Mouse (Mus musculus): ENCODE measurements around the gene Fh1. TPM values are rescaled to one million over a fixed set of nuclear protein-coding genes. Genes with fewer than 3 reads are reported as not detected.

Fh1 gene
- polyA plus RNA-seq, 1 experiment from 2014 or later = 122 TPM

DNA sequence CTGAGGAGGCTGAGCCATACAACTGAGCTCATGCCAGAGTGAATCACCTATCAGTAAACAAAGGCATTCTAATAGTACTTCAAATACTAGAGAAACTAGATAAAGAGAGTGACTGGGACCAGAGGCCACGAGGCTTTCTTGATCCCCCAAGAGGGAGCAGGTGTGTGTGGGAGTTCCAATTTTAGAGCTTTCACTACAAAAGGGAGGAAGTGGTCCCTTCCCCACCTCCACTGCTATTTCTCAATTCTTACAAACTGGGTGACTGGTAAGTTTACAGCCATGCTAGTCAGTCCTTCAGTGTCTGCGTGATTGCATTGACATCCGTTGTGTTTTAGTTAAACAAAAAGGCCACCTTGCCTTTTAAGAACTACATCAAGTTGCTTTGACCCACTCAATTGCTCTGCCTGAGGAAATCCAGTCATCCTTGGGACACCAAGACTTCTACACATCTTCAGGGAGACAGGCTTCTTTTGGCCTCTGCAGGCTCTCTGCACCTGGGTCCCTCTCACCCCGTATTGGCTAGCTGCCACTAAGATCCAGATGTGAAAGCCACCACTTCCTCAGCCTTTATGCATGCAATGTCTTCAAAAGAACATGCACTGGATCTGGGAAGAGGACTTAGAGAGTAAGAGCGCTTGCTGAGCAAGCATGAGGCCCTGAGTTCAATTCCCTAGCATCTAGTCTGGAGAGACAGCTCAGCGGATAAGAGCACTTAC is 15.2 kb upstream of the Fh1 start:
- Histone ChIP-seq H3K27ac (replicated peaks) (no peak overlapping the region), H3K4me1 (no peaks in the 10 kb centered on the region), H3K9me3 (no peaks in the 10 kb centered on the region), H3K4me3 (no peak overlapping the region), H3K27me3 (replicated peaks; ENCODE audit: low read depth, poor library complexity, severe bottlenecking) (no peaks in the 10 kb centered on the region), H3K36me3 (replicated peaks) (no peaks in the 10 kb centered on the region)
- 86% methylated on average over 6 of the region's 6 CpGs for WGBS
- no peak for DNase-seq (ENCODE audit: low spot score)

DNA sequence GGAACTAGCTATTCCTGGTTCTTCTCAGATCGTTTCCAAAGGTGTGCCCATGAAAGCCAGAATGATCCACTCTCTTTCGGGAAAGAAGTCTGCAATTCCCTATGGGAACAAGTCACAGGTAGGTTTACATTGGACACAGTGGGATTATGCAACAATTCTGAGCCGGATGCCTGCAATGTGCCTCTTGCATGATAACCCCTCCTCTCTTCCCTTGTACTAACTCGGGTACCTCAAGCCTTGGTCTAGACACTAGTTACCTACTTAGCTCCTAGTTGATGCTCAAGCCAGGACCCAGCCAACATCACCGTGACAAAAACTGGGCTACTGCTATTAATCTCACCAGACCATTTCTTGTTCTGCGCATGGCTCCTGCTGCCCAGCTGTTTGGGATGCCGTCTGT is 13.6 kb upstream of the Fh1 start:
- H3K4me1 ChIP-seq = no peaks in the 10 kb centered on the region
- WGBS = 83% methylated on average over 7 of the region's 7 CpGs
- no peak overlapping the region for H3K4me3 ChIP-seq
- no peaks in the 10 kb centered on the region for H3K9me3 ChIP-seq
- no peaks in the 10 kb centered on the region for H3K27me3 ChIP-seq (replicated peaks; ENCODE audit: low read depth, poor library complexity, severe bottlenecking)
- no peaks in the 10 kb centered on the region for H3K36me3 ChIP-seq (replicated peaks)
- DNase-seq (ENCODE audit: low spot score) = no peak
- no peak overlapping the region for H3K27ac ChIP-seq (replicated peaks)

- no peak overlapping the region for H3K27ac ChIP-seq (replicated peaks)
- WGBS = 87% methylated on average over 7 of the region's 7 CpGs
- no peak for DNase-seq (ENCODE audit: low spot score)
These were observed 12.2 kb upstream of the Fh1 start for GRCm38 (mm10) chr1:175637677-175638076.

GRCm38 (mm10) chr1:175632470-175632869 is 7.0 kb upstream of the Fh1 start:
- no peaks in the 10 kb centered on the region for H3K36me3 ChIP-seq (replicated peaks)
- H3K27me3 ChIP-seq (replicated peaks; ENCODE audit: low read depth, poor library complexity, severe bottlenecking) = no peaks in the 10 kb centered on the region
- 97% methylated on average over 14 of the region's 14 CpGs for WGBS
- no peak for DNase-seq (ENCODE audit: low spot score)
- no peak overlapping the region for H3K4me3 ChIP-seq
- no peaks in the 10 kb centered on the region for H3K9me3 ChIP-seq
- H3K27ac ChIP-seq (replicated peaks) = no peak overlapping the region
- H3K4me1 ChIP-seq = no peaks in the 10 kb centered on the region

More at GRCm38 (mm10) chr1:175637677-175638076, 12.2 kb upstream of the Fh1 start:
- Histone ChIP-seq H3K4me1 (no peaks in the 10 kb centered on the region), H3K4me3 (no peak overlapping the region), H3K27me3 (replicated peaks; ENCODE audit: low read depth, poor library complexity, severe bottlenecking) (no peaks in the 10 kb centered on the region), H3K9me3 (no peaks in the 10 kb centered on the region), H3K36me3 (replicated peaks) (no peaks in the 10 kb centered on the region)

GRCm38 (mm10) chr1:175631721-175632221 is 6.3 kb upstream of the Fh1 start:
- Histone ChIP-seq H3K36me3 (replicated peaks) (no peaks in the 10 kb centered on the region), H3K4me1 (no peaks in the 10 kb centered on the region), H3K27ac (replicated peaks) (no peak overlapping the region), H3K9me3 (no peaks in the 10 kb centered on the region), H3K27me3 (replicated peaks; ENCODE audit: low read depth, poor library complexity, severe bottlenecking) (no peaks in the 10 kb centered on the region), H3K4me3 (no peak overlapping the region)
- WGBS = 86% methylated on average over 10 of the region's 10 CpGs
- no peak for DNase-seq (ENCODE audit: low spot score)

DNA sequence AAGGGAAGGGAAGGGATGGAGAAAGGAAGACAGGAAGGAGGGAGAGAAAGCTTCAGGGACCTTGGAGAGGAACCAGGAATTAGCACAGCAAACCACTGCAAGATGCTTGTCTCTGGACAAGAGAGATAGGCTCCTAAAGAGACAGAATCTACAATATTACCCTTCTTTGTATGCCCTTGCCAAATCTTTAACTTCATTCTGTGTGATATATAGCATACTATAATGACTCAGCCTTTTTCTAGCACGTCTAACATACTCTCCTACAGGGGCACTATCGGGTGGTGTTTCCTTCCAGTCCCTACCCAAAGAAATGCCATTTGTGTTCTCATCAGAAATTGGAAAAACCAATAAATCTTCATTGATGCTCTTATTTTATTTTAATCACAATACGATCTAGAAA is 5.6 kb upstream of the Fh1 start:
- Histone ChIP-seq H3K27ac (replicated peaks) (no peak overlapping the region), H3K36me3 (replicated peaks) (no peaks in the 10 kb centered on the region), H3K27me3 (replicated peaks; ENCODE audit: low read depth, poor library complexity, severe bottlenecking) (no peaks in the 10 kb centered on the region), H3K4me1 (no peaks in the 10 kb centered on the region), H3K4me3 (no peak overlapping the region), H3K9me3 (no peaks in the 10 kb centered on the region)
- WGBS = 93% methylated on average over 3 of the region's 3 CpGs
- DNase-seq (ENCODE audit: low spot score) = no peak

GRCm38 (mm10) chr1:175630345-175630744 is 4.9 kb upstream of the Fh1 start:
- H3K9me3 ChIP-seq = no peaks in the 10 kb centered on the region
- H3K36me3 ChIP-seq (replicated peaks) = no peaks in the 10 kb centered on the region
- no peak for DNase-seq (ENCODE audit: low spot score)
- no peaks in the 10 kb centered on the region for H3K4me1 ChIP-seq
- no peaks in the 10 kb centered on the region for H3K27me3 ChIP-seq (replicated peaks; ENCODE audit: low read depth, poor library complexity, severe bottlenecking)
- no peak overlapping the region for H3K27ac ChIP-seq (replicated peaks)
- 86% methylated on average over 5 of the region's 5 CpGs for WGBS
- H3K4me3 ChIP-seq = no peak overlapping the region

GRCm38 (mm10) chr1:175629248-175629647 is 3.8 kb upstream of the Fh1 start:
- Histone ChIP-seq H3K9me3 (no peaks in the 10 kb centered on the region), H3K36me3 (replicated peaks) (no peaks in the 10 kb centered on the region), H3K4me1 (peaks cover 7% of the 10 kb centered on the region), H3K27me3 (replicated peaks; ENCODE audit: low read depth, poor library complexity, severe bottlenecking) (no peaks in the 10 kb centered on the region), H3K4me3 (no peak overlapping the region), H3K27ac (replicated peaks) (no peak overlapping the region)
- WGBS = 88% methylated on average over 6 of the region's 6 CpGs
- no peak for DNase-seq (ENCODE audit: low spot score)

DNA sequence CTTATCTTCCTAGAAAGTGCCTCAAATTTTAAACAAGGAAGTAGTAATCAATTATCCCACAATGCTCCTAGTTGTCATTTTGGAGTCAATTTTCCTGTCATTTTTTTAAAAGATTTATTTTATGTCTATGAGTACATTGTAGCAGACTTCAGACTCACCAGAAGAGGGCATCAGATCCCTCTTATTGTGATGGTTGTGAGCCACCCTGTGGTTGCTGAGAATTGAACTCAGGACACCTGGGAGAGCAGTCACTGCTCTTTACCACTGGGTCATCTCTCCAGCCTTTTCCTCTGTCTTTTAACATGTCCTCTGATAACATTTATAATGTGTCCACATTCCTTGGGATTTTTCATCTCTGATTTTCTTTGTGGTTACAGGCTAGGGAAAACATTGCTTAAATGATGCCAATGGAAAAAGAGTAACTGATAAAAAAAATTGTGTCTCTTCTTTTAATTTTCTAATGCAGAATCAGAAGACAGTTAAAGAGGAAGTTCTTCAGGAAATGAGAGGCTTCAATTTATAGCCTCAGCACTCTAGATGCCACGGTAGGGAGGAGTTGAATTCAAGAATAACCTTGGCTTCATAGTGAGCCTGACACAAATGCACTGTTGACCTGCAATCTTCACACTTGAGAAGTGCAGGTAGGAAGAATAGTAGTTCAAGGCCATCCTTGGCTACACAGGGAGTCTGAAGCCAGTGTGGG is 706 bp upstream of the Fh1 start:
- peaks cover 15% of the 10 kb centered on the region for H3K4me1 ChIP-seq
- H3K36me3 ChIP-seq (replicated peaks) = no peaks in the 10 kb centered on the region; the same call in 1 of the 2 replicates
- peak overlapping the region; percentile 95 for H3K4me3 ChIP-seq
- no peaks in the 10 kb centered on the region for H3K9me3 ChIP-seq
- H3K27me3 ChIP-seq (replicated peaks; ENCODE audit: low read depth, poor library complexity, severe bottlenecking) = no peaks in the 10 kb centered on the region
- H3K27ac ChIP-seq (replicated peaks) = peak overlapping the region; percentile 93
- peak; percentile 14 for DNase-seq (ENCODE audit: low spot score)
- 88% methylated on average over 1 of the region's 1 CpGs for WGBS

DNA sequence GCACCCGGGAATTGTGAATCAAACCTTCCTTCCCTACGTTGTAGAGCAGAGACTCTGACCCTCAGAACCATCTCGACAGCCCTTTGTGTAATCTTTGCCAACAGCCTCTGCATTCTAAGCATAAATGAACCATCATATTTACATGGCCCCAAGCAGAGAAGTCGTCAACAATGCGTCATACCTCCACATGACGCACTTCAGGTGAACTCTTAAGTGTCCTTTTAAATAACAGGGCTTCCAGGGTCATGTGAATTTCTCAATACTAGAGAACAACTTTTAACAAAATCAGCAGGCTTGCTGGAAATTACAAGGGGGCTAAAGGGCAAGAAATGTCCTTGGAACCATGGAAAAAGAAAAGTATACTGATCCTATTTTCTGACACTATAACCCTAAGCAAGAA is 1.8 kb downstream of the Fh1 start:
- no peaks in the 10 kb centered on the region for H3K9me3 ChIP-seq
- H3K4me3 ChIP-seq = no peak overlapping the region
- H3K27ac ChIP-seq (replicated peaks) = no peak overlapping the region
- H3K27me3 ChIP-seq (replicated peaks; ENCODE audit: low read depth, poor library complexity, severe bottlenecking) = no peaks in the 10 kb centered on the region
- H3K4me1 ChIP-seq = peaks cover 15% of the 10 kb centered on the region
- H3K36me3 ChIP-seq (replicated peaks) = peaks cover 16% of the 10 kb centered on the region
- 91% methylated on average over 6 of the region's 6 CpGs for WGBS
- DNase-seq (ENCODE audit: low spot score) = no peak

DNA sequence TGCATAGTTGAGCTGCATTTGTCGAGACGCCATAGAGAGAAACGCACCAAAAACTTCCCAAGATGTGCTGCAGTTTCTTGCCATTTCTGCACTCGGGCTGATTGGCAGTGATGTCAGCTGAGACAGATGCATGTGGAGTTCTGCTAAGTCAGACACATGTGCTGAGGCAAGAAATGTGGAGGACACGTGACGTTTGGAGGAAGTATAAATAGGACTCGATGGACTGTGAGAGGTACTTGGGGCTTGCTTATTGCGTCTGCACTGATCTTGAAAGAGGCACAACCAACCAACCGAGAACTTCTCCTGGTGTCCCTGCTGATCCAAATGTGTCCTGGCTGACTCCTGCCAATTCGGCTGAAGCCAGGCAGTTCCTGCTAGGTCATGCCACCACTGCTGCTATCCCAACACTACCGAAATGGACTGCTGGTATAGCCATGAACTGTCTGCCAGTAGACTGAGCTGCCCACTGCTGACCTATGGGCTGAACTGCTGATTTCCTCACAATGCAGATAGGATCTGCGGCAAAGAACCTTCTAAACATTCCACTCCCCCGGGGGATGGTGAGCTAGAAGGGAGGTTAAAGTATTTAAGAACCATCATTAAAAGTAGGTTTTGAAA is 5.5 kb downstream of the Fh1 start, which contains the start of gene Kmo:
TSS of gene Kmo (plus strand) at position 568 of the 618 bp plus-strand sequence.
- DNase-seq (ENCODE audit: low spot score) = no peak
- WGBS = 93% methylated on average over 13 of the region's 13 CpGs
- Histone ChIP-seq H3K4me3 (no peak within 1 kb of the TSS), H3K36me3 (replicated peaks) (peaks cover 54% of the 10 kb centered on the region), H3K4me1 (peaks cover 14% of the 10 kb centered on the region), H3K9me3 (no peaks in the 10 kb centered on the region), H3K27ac (replicated peaks) (no peak within 1 kb of the TSS), H3K27me3 (replicated peaks; ENCODE audit: low read depth, poor library complexity, severe bottlenecking) (no peaks in the 10 kb centered on the region)

GRCm38 (mm10) chr1:175614992-175615391 is 10.4 kb downstream of the Fh1 start:
- Histone ChIP-seq H3K27me3 (replicated peaks; ENCODE audit: low read depth, poor library complexity, severe bottlenecking) (no peaks in the 10 kb centered on the region), H3K4me1 (no peaks in the 10 kb centered on the region), H3K36me3 (replicated peaks) (peaks cover 96% of the 10 kb centered on the region), H3K27ac (replicated peaks) (no peak overlapping the region), H3K9me3 (no peaks in the 10 kb centered on the region), H3K4me3 (no peak overlapping the region)
- 95% methylated on average over 9 of the region's 9 CpGs for WGBS
- no peak for DNase-seq (ENCODE audit: low spot score)

All from embryonic facial prominence, embryonic 10.5 days (tissue).